Mouse (Mus musculus) erythroblast, adult 5-6 weeks (primary cell): ENCODE data around the gene Tmed9. TPM values are rescaled to one million over a fixed set of nuclear protein-coding genes. Genes with fewer than 3 reads are reported as not detected.
"Not testable (repeated sequence)": the region's sequence is repeated elsewhere in the genome, so short reads cannot be mapped to it uniquely, and the experiment has no call there.

Source experiments
- ATAC-seq: replicated peaks from 2 replicates; pipeline ENCODE4 v1.8.0; 2016; ENCODE audit warnings: moderate number of reproducible peaks, mild to moderate bottlenecking, moderate TSS enrichment, inconsistent platforms; ENCODE audit not compliant: poor library complexity, low FRiP score, severe bottlenecking
- total RNA-seq, 2 experiments: library from RNA; stranded (forward) in 1 of 2; stranded (reverse) in 1 of 2; fragments of 150-400 nt in 1 of 2; fragments of 200-764, 138-1000 nt in 1 of 2; gene quantifications; 2 replicates each; pipeline versions ENCODE4 v1.2.3 to v1.2.4; 2015 to 2017; ENCODE audit warnings: low replicate concordance in 2 of 2

The Tmed9 gene
- total RNA-seq, 2 experiments from 2014 or later, result 16.3 to 25.1 TPM

DNA sequence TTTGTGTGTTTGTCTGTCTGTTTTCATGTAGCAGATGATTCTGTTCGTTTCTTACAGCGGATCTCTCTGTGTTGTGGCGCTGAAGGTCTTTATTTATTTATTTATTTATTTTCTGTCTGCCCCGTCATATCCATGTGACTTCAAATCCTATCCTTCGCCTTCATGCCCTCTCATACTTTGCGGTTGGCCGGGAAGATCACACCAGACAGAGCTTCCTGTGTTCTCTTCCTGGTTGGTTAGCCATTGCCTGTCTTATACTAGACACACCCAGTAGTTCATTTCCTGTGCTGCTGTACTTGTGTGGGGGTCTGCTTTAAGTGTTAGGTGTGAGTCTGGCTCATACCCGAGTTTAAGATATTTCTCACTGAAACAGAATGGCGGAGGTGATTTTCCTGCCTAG lies 27.1 kb downstream of the Tmed9 start:
- ATAC-seq, result no peak

- peak; percentile 58; the same call in 1 of the 2 replicates for ATAC-seq
Observed at GRCm38 (mm10) chr13:55601611-55602010, 28.1 kb downstream of the Tmed9 start.

GRCm38 (mm10) chr13:55604606-55605005 lies 31.1 kb downstream of the Tmed9 start:
- ATAC-seq, result no peak

- ATAC-seq, result no peak
Observed at GRCm38 (mm10) chr13:55606899-55607623, 33.5 kb downstream of the Tmed9 start.

DNA sequence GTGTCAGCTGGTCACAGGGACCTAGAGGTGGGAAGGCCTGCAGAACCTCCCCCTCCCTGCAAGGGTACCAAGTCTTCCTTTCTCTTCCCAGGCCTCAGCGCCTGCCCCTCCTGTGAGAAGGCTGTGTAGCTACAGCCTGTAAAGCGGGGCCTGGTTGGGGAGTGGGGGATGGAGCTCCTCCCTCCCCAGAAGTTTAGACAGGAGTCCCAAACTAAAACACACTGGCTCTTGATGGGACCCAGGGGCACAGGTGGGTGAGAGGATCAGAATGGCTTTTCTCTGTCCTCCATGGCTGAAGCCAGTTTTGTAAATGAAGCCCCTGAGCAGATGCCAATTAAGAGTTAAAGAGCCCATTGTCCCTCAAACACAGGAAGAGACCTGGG lies 34.1 kb downstream of the Tmed9 start:
- ATAC-seq, result no peak

- ATAC-seq, result no peak
Observed at GRCm38 (mm10) chr13:55611996-55612395, 38.5 kb downstream of the Tmed9 start.

DNA sequence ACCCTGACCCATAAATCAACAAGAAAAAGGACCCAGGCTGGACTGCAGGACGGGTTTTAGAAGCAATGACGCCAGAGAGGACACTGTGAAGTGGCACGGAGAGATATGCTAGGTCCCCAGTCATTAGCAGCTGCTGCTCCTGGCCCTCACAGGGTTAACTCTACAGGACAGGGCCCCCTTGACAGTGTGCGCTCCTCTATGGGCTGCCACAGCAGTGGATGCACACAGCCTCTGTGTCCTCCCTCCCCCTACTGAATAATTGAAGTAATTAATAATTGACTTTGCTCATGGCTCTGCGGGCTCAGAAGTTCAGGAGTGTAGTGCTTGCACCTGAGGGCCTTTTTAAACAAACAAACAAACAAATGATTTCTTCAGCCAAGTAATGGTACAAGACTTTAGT lies 39.9 kb downstream of the Tmed9 start:
- no peak for ATAC-seq

DNA sequence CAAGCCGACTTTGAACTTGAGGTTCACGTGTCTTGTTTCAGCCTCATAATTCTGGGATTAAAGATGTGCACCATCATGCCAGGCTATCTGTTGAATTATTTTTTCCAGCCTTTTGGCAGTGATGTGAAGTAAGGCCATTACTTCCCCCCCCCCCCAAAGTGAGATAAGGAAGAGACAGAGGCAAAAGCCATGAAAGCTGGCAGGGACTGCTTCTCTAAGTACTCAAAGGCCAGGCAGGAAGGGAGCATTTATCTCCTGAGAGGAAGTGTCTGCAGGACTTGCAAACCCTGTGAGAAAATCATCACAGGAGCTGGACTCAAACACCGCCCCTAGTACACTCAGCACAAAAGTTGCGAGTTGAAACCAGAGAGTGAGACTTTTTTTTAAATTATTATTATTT lies 45.8 kb downstream of the Tmed9 start:
- no peak for ATAC-seq

GRCm38 (mm10) chr13:55620275-55620674 lies 46.7 kb downstream of the Tmed9 start:
- no peak for ATAC-seq

GRCm38 (mm10) chr13:55622156-55622648 lies 48.7 kb downstream of the Tmed9 start:
- ATAC-seq, result not testable (repeated sequence)

DNA sequence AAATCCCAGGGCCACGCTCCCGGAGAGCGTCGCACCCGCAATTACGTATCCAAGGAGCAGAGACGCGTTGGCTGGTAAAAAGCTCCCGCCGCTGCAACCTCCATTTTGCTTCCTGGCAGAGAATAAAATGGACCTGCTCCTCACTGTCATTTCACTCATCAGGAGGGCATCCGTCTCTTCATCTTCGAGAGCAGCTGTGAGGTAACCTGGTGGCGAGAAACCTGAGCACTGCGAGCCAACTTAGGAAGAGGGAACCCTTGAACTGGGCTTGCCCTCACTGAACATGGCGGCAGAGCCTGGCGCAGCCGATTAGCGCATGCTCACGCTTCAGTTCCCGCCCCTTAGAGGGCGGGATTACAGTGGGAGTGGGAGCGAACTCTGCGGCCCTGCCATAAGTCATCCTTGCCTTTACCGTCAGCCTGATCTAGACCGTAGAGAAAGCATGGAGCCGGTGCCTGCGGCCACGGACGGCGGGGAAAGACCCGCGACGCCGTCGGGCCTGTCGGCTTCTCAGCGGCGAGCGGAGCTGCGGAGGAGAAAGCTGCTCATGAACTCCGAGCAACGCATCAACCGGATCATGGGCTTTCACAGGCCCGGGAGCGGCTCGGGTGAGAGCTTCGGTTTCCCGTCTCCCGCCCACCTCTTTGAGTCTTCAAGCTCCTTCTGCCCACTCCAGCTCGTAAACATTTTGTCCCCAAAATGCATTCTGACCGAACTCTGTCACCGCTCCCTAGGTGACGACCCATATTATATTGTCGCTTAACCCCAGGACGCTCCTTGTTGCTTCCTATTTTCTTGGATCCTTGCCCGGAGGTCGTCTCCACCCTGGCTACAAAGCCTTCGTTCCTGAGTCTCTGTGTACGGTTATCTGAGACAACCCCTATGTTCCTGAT lies 49.4 kb downstream of the Tmed9 start, which contains the start of gene Caml:
Gene Caml (plus strand): TSS at position 357 of the 893 bp plus-strand sequence.
- peak; percentile 98 for ATAC-seq

DNA sequence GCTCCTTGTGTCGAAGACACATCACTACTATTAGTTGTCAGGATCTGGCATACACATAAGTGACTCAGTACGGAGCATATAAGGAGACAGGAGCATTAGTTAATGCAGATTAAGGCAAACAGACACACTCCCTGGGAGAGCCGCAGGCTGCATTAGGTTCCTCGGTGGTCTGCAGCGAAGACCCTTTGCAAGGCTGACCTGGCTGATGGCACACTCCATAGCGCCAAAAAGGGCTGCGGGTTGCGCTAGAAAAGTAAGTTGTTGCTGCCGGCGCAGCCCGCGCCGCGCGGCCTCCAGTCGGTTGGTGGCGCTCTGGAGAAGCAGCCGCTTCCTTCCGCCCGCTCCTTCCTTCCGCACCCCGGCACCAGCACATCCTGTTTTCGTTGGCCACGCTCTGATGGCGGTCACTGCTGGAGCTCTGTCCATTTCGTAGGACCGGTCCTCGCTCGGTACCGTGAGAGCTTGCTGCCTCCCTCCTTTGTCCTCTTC lies 61.2 kb downstream of the Tmed9 start, which contains the start of gene Ddx46:
Gene Ddx46 (plus strand): TSS at position 389 of the 489 bp plus-strand sequence.
- peak; percentile 99 for ATAC-seq

- peak; percentile 66 for ATAC-seq
Observed at GRCm38 (mm10) chr13:55635146-55635571, 61.6 kb downstream of the Tmed9 start.

DNA sequence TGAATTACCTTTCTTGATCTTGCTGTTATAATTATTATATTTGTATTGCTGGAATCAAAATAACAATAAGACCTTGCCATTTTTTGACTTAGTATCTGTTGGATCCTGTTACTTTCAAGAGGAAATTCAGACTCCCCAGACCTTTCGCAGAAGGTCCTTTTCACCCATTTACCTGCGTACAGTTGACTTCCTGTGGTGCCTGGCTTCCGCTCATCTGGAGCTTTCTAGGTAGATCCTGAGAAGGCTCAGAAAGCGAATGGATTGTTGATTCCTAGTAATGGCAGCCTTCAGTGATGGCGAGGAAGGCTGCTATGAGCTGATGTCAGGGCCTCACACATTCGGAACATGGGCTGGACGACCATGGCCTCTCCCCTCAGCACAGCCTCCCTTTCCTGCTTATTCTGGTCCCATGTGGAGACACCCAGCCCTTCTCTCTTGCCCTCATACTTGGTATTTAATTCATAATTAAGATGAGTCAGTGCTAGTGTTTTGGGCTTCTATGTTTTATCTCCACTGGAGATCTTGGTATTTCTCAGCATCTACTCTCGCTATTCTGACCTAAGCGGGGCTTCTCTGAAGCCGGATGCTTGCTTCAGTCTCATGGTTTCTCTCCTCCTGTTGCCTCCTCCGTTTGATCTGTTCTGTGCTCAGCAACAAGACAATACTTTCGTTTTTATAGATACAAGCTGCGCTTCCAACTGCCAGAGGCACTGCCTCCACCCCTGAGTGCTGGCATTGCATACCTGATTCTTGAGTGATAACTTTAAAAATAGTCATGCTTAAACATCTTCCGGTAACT lies 62.9 kb downstream of the Tmed9 start:
- no peak for ATAC-seq

GRCm38 (mm10) chr13:55640480-55640879 lies 66.9 kb downstream of the Tmed9 start:
- ATAC-seq, result peak; percentile 91

GRCm38 (mm10) chr13:55644525-55644924 lies 71.0 kb downstream of the Tmed9 start:
- ATAC-seq, result no peak
